Mouse (Mus musculus) fat pad, adult 2 months (tissue): Measurements from ENCODE around the gene Ndufs7.

ENCODE experiments used
- DNase-seq: peaks from one replicate; pipeline ENCODE4 v3.0.0-alpha.2; 2011; ENCODE audit warnings: low read depth, low spot score; ENCODE audit errors: extremely low read depth

Gene Ndufs7

GRCm38 (mm10) chr10:80260642-80261584, 12.0 kb downstream of the Ndufs7 start, which contains the start of the genes Gamt and Dazap1:
Gamt (minus strand) TSS chr10:80261012.
Dazap1 (plus strand) TSS chr10:80261486.
- DNase-seq = peak; percentile 62

GRCm38 (mm10) chr10:80261585-80261968, 12.7 kb downstream of the Ndufs7 start:
- peak; percentile 56 for DNase-seq

GRCm38 (mm10) chr10:80262169-80262568, 13.2 kb downstream of the Ndufs7 start:
- no peak for DNase-seq

- DNase-seq = no peak
These were observed 13.9 kb downstream of the Ndufs7 start for GRCm38 (mm10) chr10:80262776-80263365.

GRCm38 (mm10) chr10:80264341-80265148, 15.6 kb downstream of the Ndufs7 start:
- peak; percentile 86 for DNase-seq

GRCm38 (mm10) chr10:80265149-80265486, 16.2 kb downstream of the Ndufs7 start:
- no peak for DNase-seq

- DNase-seq = no peak
These were observed 21.2 kb downstream of the Ndufs7 start for GRCm38 (mm10) chr10:80270099-80270498.

GRCm38 (mm10) chr10:80270734-80271181, 21.8 kb downstream of the Ndufs7 start:
- no peak for DNase-seq

- DNase-seq = no peak
These were observed 22.4 kb downstream of the Ndufs7 start for GRCm38 (mm10) chr10:80271186-80271843.

- DNase-seq = no peak
These were observed 23.1 kb downstream of the Ndufs7 start for GRCm38 (mm10) chr10:80271870-80272585.

GRCm38 (mm10) chr10:80273847-80274246, 24.9 kb downstream of the Ndufs7 start:
- no peak for DNase-seq

- DNase-seq = no peak
These were observed 27.3 kb downstream of the Ndufs7 start for GRCm38 (mm10) chr10:80276238-80276637.

GRCm38 (mm10) chr10:80278390-80278789, 29.5 kb downstream of the Ndufs7 start:
- no peak for DNase-seq

GRCm38 (mm10) chr10:80279273-80279672, 30.4 kb downstream of the Ndufs7 start:
- no peak for DNase-seq

GRCm38 (mm10) chr10:80281304-80281703, 32.4 kb downstream of the Ndufs7 start:
- no peak for DNase-seq

GRCm38 (mm10) chr10:80281921-80282371, 33.0 kb downstream of the Ndufs7 start:
- no peak for DNase-seq

GRCm38 (mm10) chr10:80282481-80283441, 33.8 kb downstream of the Ndufs7 start:
- DNase-seq = no peak

- no peak for DNase-seq
These were observed 36.5 kb downstream of the Ndufs7 start for GRCm38 (mm10) chr10:80285222-80286070.
